Mouse (Mus musculus) heart, embryonic 16.5 days (tissue): ENCODE results near the gene Emc9. TPM values are rescaled to one million over a fixed set of nuclear protein-coding genes. Genes with fewer than 3 reads are reported as not detected.
A peak's percentile ranks its signal among the peaks of the same experiment; 100 is the strongest.

Experiments
- ATAC-seq: fragments of 200-750 bp; cut with Nextera tagmentation; replicated peaks from 2 replicates; pipeline ENCODE4 v1.8.0; 2017; ENCODE audit warnings: moderate number of reproducible peaks; ENCODE audit not compliant: insufficient read depth, low FRiP score; ENCODE audit errors: extremely low read depth
- H3K27ac ChIP-seq: fragments of 300-500 bp; sonication (generic); 2 replicates; pipeline ENCODE4 v1.5.1; 2014; ENCODE audit warnings: mild to moderate bottlenecking, low read length, control low read depth, moderate library complexity
- H3K27me3 ChIP-seq: fragments of 300-500 bp; sonication (generic); 2 replicates; pipeline ENCODE4 v1.6.1; 2014; ENCODE audit warnings: low read length, mixed read lengths; ENCODE audit not compliant: control insufficient read depth, insufficient read depth
- H3K36me3 ChIP-seq: fragments of 300-500 bp; sonication (generic); 2 replicates; pipeline ENCODE4 v1.6.1; 2014; ENCODE audit not compliant: control insufficient read depth, insufficient read depth
- H3K4me1 ChIP-seq: fragments of 300-500 bp; sonication (generic); 2 replicates; pipeline ENCODE4 v1.6.1; 2014; ENCODE audit warnings: low read length, mixed read lengths; ENCODE audit not compliant: control insufficient read depth, insufficient read depth
- H3K4me2 ChIP-seq: fragments of 300-500 bp; sonication (generic); 2 replicates; pipeline ENCODE4 v1.6.1; 2014; ENCODE audit warnings: low read depth, mild to moderate bottlenecking, control low read depth, low read length
- H3K4me3 ChIP-seq: fragments of 300-500 bp; sonication (generic); 2 replicates; pipeline ENCODE4 v1.5.1; 2014; ENCODE audit warnings: mild to moderate bottlenecking, control low read depth, low read length
- H3K9ac ChIP-seq: fragments of 300-500 bp; sonication (generic); 2 replicates; pipeline ENCODE4 v1.6.1; 2014; ENCODE audit warnings: low read length, control low read depth
- H3K9me3 ChIP-seq: fragments of 300-500 bp; sonication (generic); replicated peaks from 2 replicates; pipeline ENCODE4 v1.6.1; 2016; ENCODE audit warnings: low read length; ENCODE audit not compliant: control insufficient read depth
- WGBS: fragments of 180-500 bp; shearing (Covaris S2); extraction: QIAGEN DNeasy Blood & Tissue Kit; methylation state at CpG from one replicate; pipeline ENCODE4 v1.1.7; 2014; 5-methylcytosine and 5-hydroxymethylcytosine counted together
- polyA plus RNA-seq: library from polyadenylated mRNA; unstranded; fragments of >200 nt; fragmentation: Nextera tagmentation; extraction: Ambion mirVana; gene quantifications from 2 replicates; pipeline ENCODE4 v1.2.1, GENCODE M21; 2015

The Emc9 gene
- polyA plus RNA-seq, 1 experiment from 2014 or later, result 24.0 TPM

- 38% methylated on average over 6 of the region's 6 CpGs for WGBS
- Histone ChIP-seq H3K4me1 (peaks cover 7% of the 10 kb centered on the region), H3K27ac (no peak overlapping the region), H3K9me3 (no peaks in the 10 kb centered on the region), H3K27me3 (no peaks in the 10 kb centered on the region), H3K36me3 (peaks cover 14% of the 10 kb centered on the region; the same call in 1 of the 2 replicates), H3K9ac (no peak overlapping the region), H3K4me2 (no peak overlapping the region), H3K4me3 (no peak overlapping the region)
- no peak for ATAC-seq
These were observed 28.2 kb upstream of the Emc9 start for GRCm38 (mm10) chr14:55613346-55613745.

GRCm38 (mm10) chr14:55608339-55608738 is 23.2 kb upstream of the Emc9 start:
- Histone ChIP-seq H3K9ac (no peak overlapping the region), H3K36me3 (peaks cover 34% of the 10 kb centered on the region), H3K9me3 (no peaks in the 10 kb centered on the region), H3K27me3 (no peaks in the 10 kb centered on the region), H3K4me2 (no peak overlapping the region), H3K4me1 (peaks cover 5% of the 10 kb centered on the region), H3K4me3 (no peak overlapping the region), H3K27ac (no peak overlapping the region)
- no peak for ATAC-seq
- WGBS, result 93% methylated on average over 6 of the region's 6 CpGs

DNA sequence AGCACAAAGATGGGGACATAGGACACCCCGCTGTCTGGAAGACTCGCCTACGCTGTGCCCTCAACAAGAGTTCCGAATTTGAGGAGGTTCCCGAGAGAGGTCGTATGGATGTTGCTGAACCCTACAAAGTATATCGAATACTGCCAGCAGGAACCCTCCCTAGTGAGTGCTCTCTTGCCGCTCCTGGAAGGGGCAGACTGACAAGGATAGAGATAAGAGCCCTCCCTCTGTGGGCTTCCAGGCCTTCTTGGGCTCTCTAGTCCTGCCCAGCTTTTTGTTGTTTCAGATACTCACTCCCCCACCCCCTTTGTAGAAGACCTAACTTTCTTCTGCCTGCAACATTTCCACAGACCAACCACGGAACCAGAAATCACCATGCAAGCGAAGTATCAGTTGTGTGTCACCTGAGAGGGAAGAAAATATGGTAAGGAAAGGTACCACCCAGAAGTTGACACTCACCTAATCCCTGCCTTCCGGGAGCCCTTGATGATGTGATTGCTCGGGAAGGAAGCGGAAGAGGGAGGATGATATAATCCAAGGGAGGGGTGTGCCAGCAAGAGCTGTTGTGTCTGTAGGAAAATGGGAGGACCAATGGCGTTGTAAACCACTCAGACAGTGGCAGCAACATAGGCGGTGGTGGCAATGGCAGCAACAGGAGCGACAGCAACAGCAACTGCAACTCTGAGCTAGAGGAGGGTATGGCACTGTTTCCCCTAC is 20.8 kb upstream of the Emc9 start:
- 82% methylated on average over 16 of the region's 16 CpGs for WGBS
- Histone ChIP-seq H3K9me3 (no peaks in the 10 kb centered on the region), H3K4me1 (peaks cover 5% of the 10 kb centered on the region), H3K27ac (no peak overlapping the region), H3K9ac (no peak overlapping the region), H3K4me2 (no peak overlapping the region), H3K27me3 (no peaks in the 10 kb centered on the region), H3K36me3 (peaks cover 51% of the 10 kb centered on the region), H3K4me3 (no peak overlapping the region)
- ATAC-seq, result no peak

DNA sequence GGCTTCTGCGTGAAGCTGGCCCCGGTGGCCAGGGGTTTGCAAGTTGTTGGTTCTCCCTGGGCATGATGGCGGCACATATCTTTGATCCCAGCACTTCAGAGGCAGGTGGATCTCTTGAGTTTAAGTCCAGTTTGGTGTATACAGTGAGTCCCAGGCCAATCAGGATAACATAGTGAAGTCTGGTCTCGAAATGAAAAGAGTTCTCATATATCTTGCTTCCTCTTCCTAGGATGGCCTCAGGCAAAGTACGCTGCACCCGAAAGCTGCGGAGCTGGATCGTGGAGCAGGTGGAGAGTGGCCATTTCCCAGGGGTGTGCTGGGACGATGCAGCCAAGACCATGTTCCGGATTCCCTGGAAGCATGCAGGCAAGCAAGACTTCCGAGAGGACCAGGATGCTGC is 19.7 kb upstream of the Emc9 start:
- Histone ChIP-seq H3K27me3 (no peaks in the 10 kb centered on the region), H3K4me3 (peak overlapping the region; percentile 62), H3K36me3 (peaks cover 53% of the 10 kb centered on the region), H3K9me3 (no peaks in the 10 kb centered on the region), H3K9ac (no peak overlapping the region), H3K4me1 (peaks cover 5% of the 10 kb centered on the region), H3K4me2 (peak overlapping the region; percentile 80), H3K27ac (no peak overlapping the region; the same call in 1 of the 2 replicates)
- no peak for ATAC-seq
- WGBS, result 92% methylated on average over 11 of the region's 11 CpGs

GRCm38 (mm10) chr14:55603633-55604576 is 18.8 kb upstream of the Emc9 start:
- Histone ChIP-seq H3K4me2 (peak overlapping the region; percentile 80), H3K4me1 (peaks cover 5% of the 10 kb centered on the region), H3K9ac (peak overlapping the region; percentile 76), H3K36me3 (peaks cover 53% of the 10 kb centered on the region), H3K27me3 (no peaks in the 10 kb centered on the region), H3K4me3 (peak overlapping the region; percentile 62), H3K9me3 (no peaks in the 10 kb centered on the region), H3K27ac (peak overlapping the region; percentile 88)
- 15% methylated on average over 19 of the region's 19 CpGs for WGBS
- ATAC-seq, result peak; percentile 90

DNA sequence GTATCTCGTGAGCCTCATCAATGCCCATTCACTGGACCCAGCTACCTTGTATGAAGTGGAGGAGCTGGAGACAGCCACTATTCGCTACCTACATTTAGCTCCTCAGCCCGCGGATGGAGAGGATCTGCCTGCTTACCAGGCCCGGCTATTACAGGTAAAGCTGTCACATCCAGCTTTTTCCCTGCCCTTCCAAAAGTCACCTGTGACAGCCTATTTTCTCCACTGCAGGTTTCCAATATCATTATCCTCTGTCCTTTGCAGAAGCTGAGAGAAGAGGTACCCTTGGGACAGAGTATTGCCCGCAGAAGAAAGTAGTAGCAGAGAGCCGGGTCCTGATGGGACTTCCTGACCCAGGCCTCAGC is 18.1 kb upstream of the Emc9 start, which contains the start of gene Irf9:
Irf9 (plus strand) TSS at position 301 of the 362 bp plus-strand sequence.
- H3K36me3 ChIP-seq, result peaks cover 54% of the 10 kb centered on the region
- no peaks in the 10 kb centered on the region for H3K27me3 ChIP-seq
- H3K4me2 ChIP-seq, result peak within 1 kb of the TSS; percentile 80
- no peaks in the 10 kb centered on the region for H3K9me3 ChIP-seq
- H3K4me1 ChIP-seq, result peaks cover 5% of the 10 kb centered on the region
- peak within 1 kb of the TSS; percentile 76 for H3K9ac ChIP-seq
- ATAC-seq, result no peak
- H3K4me3 ChIP-seq, result peak within 1 kb of the TSS; percentile 62
- peak within 1 kb of the TSS; percentile 88 for H3K27ac ChIP-seq
- 88% methylated on average over 7 of the region's 7 CpGs for WGBS

GRCm38 (mm10) chr14:55598521-55599390 is 13.7 kb upstream of the Emc9 start:
- H3K36me3 ChIP-seq, result peaks cover 67% of the 10 kb centered on the region
- no peak overlapping the region for H3K4me2 ChIP-seq
- no peak for ATAC-seq
- H3K4me1 ChIP-seq, result no peaks in the 10 kb centered on the region
- no peak overlapping the region for H3K9ac ChIP-seq
- H3K4me3 ChIP-seq, result no peak overlapping the region
- H3K9me3 ChIP-seq, result no peaks in the 10 kb centered on the region
- H3K27me3 ChIP-seq, result no peaks in the 10 kb centered on the region
- 94% methylated on average over 21 of the region's 21 CpGs for WGBS
- no peak overlapping the region for H3K27ac ChIP-seq

DNA sequence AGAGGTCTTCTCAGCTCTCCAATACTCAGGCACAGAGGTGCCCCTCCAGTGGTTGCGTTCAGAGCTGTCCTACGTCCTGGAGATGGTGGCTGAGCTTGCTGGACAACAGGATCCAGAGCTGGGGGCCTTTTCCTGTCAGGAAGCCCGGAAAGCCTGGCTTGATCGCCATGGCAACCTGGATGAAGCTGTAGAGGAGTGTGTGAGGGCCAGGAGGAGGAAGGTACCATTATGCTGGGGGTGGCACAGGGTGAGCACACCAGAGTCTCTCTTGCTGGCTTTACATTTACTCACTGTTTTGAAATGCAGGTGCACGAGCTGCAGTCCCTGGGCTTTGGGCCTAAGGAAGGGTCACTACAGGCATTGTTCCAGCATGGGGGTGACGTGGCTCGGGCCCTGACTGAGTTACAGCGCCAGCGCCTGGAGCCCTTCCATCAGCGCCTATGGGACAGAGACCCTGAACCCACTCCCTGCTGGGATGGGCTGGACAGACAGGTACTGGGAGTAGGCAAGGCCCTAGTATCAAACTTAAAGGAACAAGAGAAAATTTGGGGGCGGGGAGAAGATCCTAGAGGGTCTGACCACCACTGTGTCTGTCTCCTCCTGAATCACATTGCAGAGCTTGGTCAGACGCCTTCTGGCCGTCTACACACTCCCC is 11.1 kb upstream of the Emc9 start:
- Histone ChIP-seq H3K9me3 (no peaks in the 10 kb centered on the region), H3K36me3 (peaks cover 57% of the 10 kb centered on the region), H3K27ac (no peak overlapping the region), H3K9ac (no peak overlapping the region), H3K4me2 (no peak overlapping the region), H3K4me1 (peaks cover 13% of the 10 kb centered on the region), H3K4me3 (no peak overlapping the region), H3K27me3 (no peaks in the 10 kb centered on the region)
- no peak for ATAC-seq
- WGBS, result 76% methylated on average over 13 of the region's 13 CpGs
